Mouse (Mus musculus) liver, adult 2 months (tissue): Measurements from ENCODE around the gene Dvl1.

Source experiments
- CTCF ChIP-seq: fragments of 200-500 bp; IDR thresholded peaks from 2 replicates; pipeline ENCODE4 v1.5.1; 2011; ENCODE audit warnings: low read depth, low read length, control low read depth
- POLR2A ChIP-seq: fragments of 200-500 bp; IDR thresholded peaks from 2 replicates; pipeline ENCODE4 v1.6.1; 2011; ENCODE audit warnings: low read length, control low read depth; ENCODE audit not compliant: insufficient read depth; ENCODE audit errors: extremely low read depth

DNA sequence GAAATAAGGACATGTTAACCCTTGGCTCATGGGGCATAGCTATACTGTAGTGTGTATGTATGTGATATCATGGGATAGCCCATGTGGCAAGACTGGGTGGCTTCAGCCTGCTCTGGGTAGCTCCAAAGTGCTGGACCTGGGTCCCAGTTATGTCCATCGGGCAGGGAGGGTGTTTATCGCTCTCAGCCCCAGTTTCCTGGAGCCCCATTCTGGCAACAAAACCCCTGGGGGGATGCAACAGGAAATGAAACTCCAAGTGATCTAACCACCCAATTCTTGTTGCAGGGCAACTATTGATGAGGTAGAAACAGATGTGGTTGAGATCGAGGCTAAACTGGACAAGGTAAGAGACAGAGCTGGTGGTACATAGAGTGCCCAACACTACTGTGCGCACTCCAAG is 48.6 kb downstream of the Dvl1 start:
- TF ChIP-seq CTCF (no peak), POLR2A (no peak)
